Mouse (Mus musculus) frontal cortex, postnatal 36 days (tissue): Measurements from ENCODE around the gene Ap2a2.
"Not testable (repeated sequence)": the region's sequence is repeated elsewhere in the genome, so short reads cannot be mapped to it uniquely, and the experiment has no call there.

Experiments used
- DNase-seq, 2 experiments: peaks; one replicate each; pipeline ENCODE4 v3.0.0; 2022; ENCODE audit warnings: low spot score in 2 of 2

Ap2a2 gene

GRCm38 (mm10) chr7:141559726-141560325 is 2.1 kb upstream of the Ap2a2 start:
- DNase-seq, result no peak

- DNase-seq, result no peak
Observed at GRCm38 (mm10) chr7:141560471-141560870, 1.5 kb upstream of the Ap2a2 start.

GRCm38 (mm10) chr7:141562421-141562851 is 463 bp downstream of the Ap2a2 start:
- DNase-seq, result no peak

- peak; percentile 37 to 56 for DNase-seq
Observed at GRCm38 (mm10) chr7:141562852-141563427, 967 bp downstream of the Ap2a2 start.

- DNase-seq, result no peak
Observed at GRCm38 (mm10) chr7:141564561-141564960, 2.6 kb downstream of the Ap2a2 start.

- no peak for DNase-seq
Observed at GRCm38 (mm10) chr7:141566587-141566986, 4.6 kb downstream of the Ap2a2 start.

GRCm38 (mm10) chr7:141569283-141569803 is 7.4 kb downstream of the Ap2a2 start:
- no peak for DNase-seq

- no peak for DNase-seq
Observed at GRCm38 (mm10) chr7:141569916-141570315, 7.9 kb downstream of the Ap2a2 start.

- no peak for DNase-seq
Observed at GRCm38 (mm10) chr7:141570625-141571295, 8.8 kb downstream of the Ap2a2 start.

- DNase-seq, result no peak
Observed at GRCm38 (mm10) chr7:141574041-141574440, 12.1 kb downstream of the Ap2a2 start.

- no peak for DNase-seq
Observed at GRCm38 (mm10) chr7:141575481-141575880, 13.5 kb downstream of the Ap2a2 start.

GRCm38 (mm10) chr7:141577801-141578200 is 15.8 kb downstream of the Ap2a2 start:
- DNase-seq, result no peak

GRCm38 (mm10) chr7:141578511-141578910 is 16.5 kb downstream of the Ap2a2 start:
- no peak for DNase-seq

GRCm38 (mm10) chr7:141578943-141579342 is 17.0 kb downstream of the Ap2a2 start:
- no peak for DNase-seq

GRCm38 (mm10) chr7:141581323-141581722 is 19.4 kb downstream of the Ap2a2 start:
- DNase-seq, result no peak

- DNase-seq, result no peak
Observed at GRCm38 (mm10) chr7:141584048-141584841, 22.3 kb downstream of the Ap2a2 start.

GRCm38 (mm10) chr7:141585288-141585687 is 23.3 kb downstream of the Ap2a2 start:
- DNase-seq, result no peak

GRCm38 (mm10) chr7:141585881-141586280 is 23.9 kb downstream of the Ap2a2 start:
- DNase-seq, result no peak

GRCm38 (mm10) chr7:141588890-141589289 is 26.9 kb downstream of the Ap2a2 start:
- no peak for DNase-seq

- DNase-seq, result not testable (repeated sequence)
Observed at GRCm38 (mm10) chr7:141590249-141590648, 28.3 kb downstream of the Ap2a2 start.

- DNase-seq, result no peak
Observed at GRCm38 (mm10) chr7:141590959-141591358, 29.0 kb downstream of the Ap2a2 start.

GRCm38 (mm10) chr7:141592096-141592495 is 30.1 kb downstream of the Ap2a2 start:
- DNase-seq, result no peak
